Mouse (Mus musculus): Measurements from ENCODE around the gene Cldn8. TPM values are rescaled to one million over a fixed set of nuclear protein-coding genes. Genes with fewer than 3 reads are reported as not detected.

The Cldn8 gene
- polyA plus RNA-seq, 1 experiment from 2014 or later = not detected

DNA sequence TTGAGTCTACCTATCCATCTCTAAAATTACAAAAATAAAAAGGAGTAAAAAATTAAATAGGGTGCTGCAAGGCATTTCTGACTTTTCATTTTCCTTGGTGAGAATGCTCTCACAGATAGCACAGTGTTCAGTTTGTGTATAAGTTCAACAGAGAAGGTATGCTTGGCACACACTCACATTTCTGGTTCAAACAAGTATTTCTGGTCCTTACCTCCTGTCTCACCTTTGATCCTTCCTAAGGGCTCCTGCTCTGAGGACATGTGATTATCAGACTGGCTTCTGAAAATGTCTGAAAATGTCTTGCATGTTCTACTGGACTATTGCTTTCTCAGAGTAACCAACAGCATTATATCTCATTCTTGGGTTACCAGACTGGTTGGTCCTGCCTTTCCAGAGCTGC lies 7.2 kb upstream of the Cldn8 start:
- Histone ChIP-seq H3K9me3 (no peaks in the 10 kb centered on the region), H3K4me3 (no peak overlapping the region), H3K27me3 (no peaks in the 10 kb centered on the region), H3K4me1 (replicated peaks) (no peaks in the 10 kb centered on the region), H3K27ac (replicated peaks) (no peak overlapping the region), H3K4me2 (no peak overlapping the region), H3K36me3 (no peaks in the 10 kb centered on the region), H3K9ac (no peak overlapping the region)
- no peak for ATAC-seq (ENCODE audit: low read depth)

- Histone ChIP-seq H3K4me3 (no peak overlapping the region), H3K9ac (no peak overlapping the region), H3K27ac (replicated peaks) (no peak overlapping the region), H3K9me3 (no peaks in the 10 kb centered on the region), H3K4me2 (no peak overlapping the region), H3K4me1 (replicated peaks) (no peaks in the 10 kb centered on the region), H3K27me3 (no peaks in the 10 kb centered on the region), H3K36me3 (no peaks in the 10 kb centered on the region)
- ATAC-seq (ENCODE audit: low read depth) = no peak
- whole genome bisulfite sequencing = 95% methylated on average over 3 of the region's 3 CpGs
These were observed 6.7 kb upstream of the Cldn8 start for GRCm38 (mm10) chr16:88569732-88570131.

DNA sequence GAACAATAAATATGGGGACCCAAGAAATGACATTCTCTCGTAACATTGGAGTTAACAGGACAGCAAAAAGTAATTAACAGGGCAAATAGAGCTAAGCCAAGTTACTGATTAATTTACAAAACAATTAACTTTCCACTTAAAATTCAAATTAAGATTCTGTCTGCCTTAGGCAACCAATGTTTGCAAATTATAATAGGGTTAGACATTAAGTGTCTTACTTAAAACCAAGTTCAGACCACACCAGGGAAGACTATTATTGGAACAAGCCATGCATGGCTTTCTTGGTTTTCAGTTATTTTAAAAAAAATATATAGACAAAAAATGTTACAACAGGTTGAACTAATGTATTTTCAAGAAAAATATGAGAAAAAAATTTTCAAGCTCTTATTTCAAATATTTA lies 6.1 kb upstream of the Cldn8 start:
- no peaks in the 10 kb centered on the region for H3K36me3 ChIP-seq
- no peaks in the 10 kb centered on the region for H3K4me1 ChIP-seq (replicated peaks)
- H3K27me3 ChIP-seq = no peaks in the 10 kb centered on the region
- WGBS = 66% methylated on average over 1 of the region's 1 CpGs
- no peak overlapping the region for H3K9ac ChIP-seq
- H3K4me2 ChIP-seq = no peak overlapping the region
- no peak for ATAC-seq (ENCODE audit: low read depth)
- no peak overlapping the region for H3K27ac ChIP-seq (replicated peaks)
- no peaks in the 10 kb centered on the region for H3K9me3 ChIP-seq
- H3K4me3 ChIP-seq = no peak overlapping the region

- Histone ChIP-seq H3K9ac (no peak overlapping the region), H3K4me1 (replicated peaks) (no peaks in the 10 kb centered on the region), H3K9me3 (no peaks in the 10 kb centered on the region), H3K27ac (replicated peaks) (no peak overlapping the region), H3K4me3 (no peak overlapping the region), H3K36me3 (no peaks in the 10 kb centered on the region), H3K4me2 (no peak overlapping the region), H3K27me3 (no peaks in the 10 kb centered on the region)
- 60% methylated on average over 6 of the region's 6 CpGs for whole genome bisulfite sequencing
- no peak for ATAC-seq (ENCODE audit: low read depth)
These were observed 1.3 kb downstream of the Cldn8 start for GRCm38 (mm10) chr16:88561617-88562164.

DNA sequence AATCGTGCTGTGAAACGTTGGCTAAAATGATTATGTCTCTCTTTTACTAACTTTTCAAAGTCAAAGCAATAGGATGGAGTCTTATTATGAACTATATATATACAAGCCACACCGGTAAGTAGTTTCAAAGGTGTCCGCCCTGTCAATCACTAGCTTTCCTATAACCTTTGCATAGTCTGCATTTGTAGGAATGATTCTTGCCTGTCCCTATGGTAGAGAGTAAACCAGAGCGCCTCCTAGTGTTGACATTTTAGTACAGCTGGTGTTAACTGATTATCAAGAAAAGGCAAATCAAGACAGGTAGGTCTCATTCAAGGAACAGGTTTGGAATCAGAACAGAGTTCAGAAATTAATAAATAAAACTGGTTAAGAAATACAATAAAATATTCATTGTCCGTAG lies 20.5 kb downstream of the Cldn8 start:
- Histone ChIP-seq H3K4me2 (no peak overlapping the region), H3K9ac (no peak overlapping the region), H3K9me3 (no peaks in the 10 kb centered on the region), H3K27me3 (no peaks in the 10 kb centered on the region), H3K4me3 (no peak overlapping the region), H3K27ac (replicated peaks) (no peak overlapping the region), H3K36me3 (no peaks in the 10 kb centered on the region), H3K4me1 (replicated peaks) (no peaks in the 10 kb centered on the region)
- no peak for ATAC-seq (ENCODE audit: low read depth)
- 53% methylated on average over 6 of the region's 6 CpGs for WGBS

DNA sequence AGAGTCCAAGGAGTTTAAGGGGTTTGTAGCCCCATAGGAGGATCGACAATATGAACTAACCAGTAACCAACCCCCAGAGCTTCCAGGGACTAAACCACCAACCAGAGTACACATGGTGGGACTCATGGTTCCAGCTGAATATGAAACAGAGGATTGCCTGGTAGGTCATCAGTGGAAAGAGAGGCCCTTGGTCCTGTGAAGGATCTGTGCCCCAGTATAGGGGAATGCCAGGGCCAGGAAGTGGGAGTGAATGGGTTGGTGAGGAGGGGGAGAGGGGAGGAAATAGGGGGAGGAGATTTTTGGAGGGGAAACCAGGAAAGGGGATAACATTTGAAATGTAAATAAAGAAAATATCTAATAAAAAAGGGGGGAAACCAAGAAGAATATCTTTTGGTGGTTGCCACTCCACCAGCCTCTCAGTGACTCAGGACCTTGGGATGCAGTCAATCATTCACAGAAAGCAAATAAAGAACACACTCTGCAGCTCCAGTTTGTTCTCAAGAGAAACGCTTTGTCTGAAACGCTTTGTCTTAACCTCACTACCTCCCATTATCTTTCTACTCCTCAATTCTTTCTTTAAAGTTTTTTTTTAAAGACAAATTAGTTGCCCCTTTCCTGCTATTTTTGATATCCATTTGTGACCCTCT lies 23.0 kb downstream of the Cldn8 start:
- no peak for ATAC-seq (ENCODE audit: low read depth)
- Histone ChIP-seq H3K27ac (replicated peaks) (no peak overlapping the region), H3K27me3 (no peaks in the 10 kb centered on the region), H3K4me2 (no peak overlapping the region), H3K4me3 (no peak overlapping the region), H3K4me1 (replicated peaks) (no peaks in the 10 kb centered on the region), H3K9me3 (no peaks in the 10 kb centered on the region), H3K9ac (no peak overlapping the region), H3K36me3 (no peaks in the 10 kb centered on the region)
- 59% methylated on average over 3 of the region's 3 CpGs for WGBS

- no peak overlapping the region for H3K4me2 ChIP-seq
- no peaks in the 10 kb centered on the region for H3K36me3 ChIP-seq
- H3K4me3 ChIP-seq = no peak overlapping the region
- no peak overlapping the region for H3K27ac ChIP-seq (replicated peaks)
- H3K27me3 ChIP-seq = no peaks in the 10 kb centered on the region
- H3K4me1 ChIP-seq (replicated peaks) = no peaks in the 10 kb centered on the region
- H3K9me3 ChIP-seq = no peaks in the 10 kb centered on the region
- no peak for ATAC-seq (ENCODE audit: low read depth)
- H3K9ac ChIP-seq = no peak overlapping the region
These were observed 51.6 kb downstream of the Cldn8 start for GRCm38 (mm10) chr16:88511348-88511747.

Other genes starting within 250 kb of the Cldn8 start
- not detected in 2 replicates for gene Cldn17, start 56.2 kb downstream of the Cldn8 start, polyA plus RNA-seq (2015; fragmentation: Nextera tagmentation; extraction: Ambion mirVana)
- not detected in 2 replicates for gene Krtap24-1, start 49.1 kb upstream of the Cldn8 start, polyA plus RNA-seq (2015; fragmentation: Nextera tagmentation; extraction: Ambion mirVana)
- not detected in 2 replicates for gene 2310079G19Rik, start 64.5 kb upstream of the Cldn8 start, polyA plus RNA-seq (2015; fragmentation: Nextera tagmentation; extraction: Ambion mirVana)
- not detected in 2 replicates for gene Krtap26-1, start 84.6 kb upstream of the Cldn8 start, polyA plus RNA-seq (2015; fragmentation: Nextera tagmentation; extraction: Ambion mirVana)
- not detected in 2 replicates for gene Krtap27-1, start 108.5 kb upstream of the Cldn8 start, polyA plus RNA-seq (2015; fragmentation: Nextera tagmentation; extraction: Ambion mirVana)
- gene 2310061N02Rik, start 144.8 kb upstream of the Cldn8 start, polyA plus RNA-seq (2015; fragmentation: Nextera tagmentation; extraction: Ambion mirVana) = not detected in 2 replicates
- not detected in 2 replicates for gene Krtap13-1, start 165.7 kb upstream of the Cldn8 start, polyA plus RNA-seq (2015; fragmentation: Nextera tagmentation; extraction: Ambion mirVana)
- not detected in 2 replicates for gene Krtap13, start 188.5 kb upstream of the Cldn8 start, polyA plus RNA-seq (2015; fragmentation: Nextera tagmentation; extraction: Ambion mirVana)
- not detected in 2 replicates for gene 2310034C09Rik, start 195.7 kb upstream of the Cldn8 start, polyA plus RNA-seq (2015; fragmentation: Nextera tagmentation; extraction: Ambion mirVana)
- gene 2310057N15Rik, start 211.0 kb upstream of the Cldn8 start, polyA plus RNA-seq (2015; fragmentation: Nextera tagmentation; extraction: Ambion mirVana) = not detected in 2 replicates
- gene Gm5965, start 214.7 kb upstream of the Cldn8 start, polyA plus RNA-seq (2015; fragmentation: Nextera tagmentation; extraction: Ambion mirVana) = not detected in 2 replicates
- not detected in 2 replicates for gene Gm20741, start 249.0 kb upstream of the Cldn8 start, polyA plus RNA-seq (2015; fragmentation: Nextera tagmentation; extraction: Ambion mirVana)

Measured in neural tube, embryonic 13.5 days (tissue).